Mouse (Mus musculus) forebrain, postnatal 0 days (tissue): ENCODE measurements around the gene Actr5. TPM values are rescaled to one million over a fixed set of nuclear protein-coding genes. Genes with fewer than 3 reads are reported as not detected.

Source experiments
- ATAC-seq: fragments of 200-750 bp; cut with Nextera tagmentation; 2 replicates; pipeline ENCODE4 v1.8.0; 2017; ENCODE audit warnings: mild to moderate bottlenecking, moderate library complexity
- DNase-seq: peaks from one replicate; pipeline ENCODE4 v3.0.0-alpha.2; 2015
- H3K27ac ChIP-seq: fragments of 300-500 bp; sonication (generic); 2 replicates; pipeline ENCODE4 v1.5.1; 2014; ENCODE audit warnings: low read depth, mild to moderate bottlenecking, antibody characterized with exemption, low read length, moderate library complexity, mixed read lengths
- H3K27me3 ChIP-seq: fragments of 300-500 bp; sonication (generic); 2 replicates; pipeline ENCODE4 v1.6.1; 2014; ENCODE audit warnings: mild to moderate bottlenecking, low read length, mixed read lengths; ENCODE audit not compliant: insufficient read depth
- H3K36me3 ChIP-seq: fragments of 300-500 bp; sonication (generic); 2 replicates; pipeline ENCODE4 v1.6.1; 2014; ENCODE audit warnings: mild to moderate bottlenecking, moderate library complexity; ENCODE audit not compliant: insufficient read depth
- H3K4me1 ChIP-seq: fragments of 300-500 bp; sonication (generic); 2 replicates; pipeline ENCODE4 v1.6.1; 2014; ENCODE audit warnings: antibody characterized with exemption; ENCODE audit not compliant: insufficient read depth
- H3K4me2 ChIP-seq: fragments of 300-500 bp; sonication (generic); 2 replicates; pipeline ENCODE4 v1.6.1; 2014; ENCODE audit warnings: low read depth, mild to moderate bottlenecking, moderate library complexity
- H3K4me3 ChIP-seq: fragments of 300-500 bp; sonication (generic); 2 replicates; pipeline ENCODE4 v1.5.1; 2014; ENCODE audit warnings: low read depth, low read length, mixed read lengths
- H3K9ac ChIP-seq: fragments of 300-500 bp; sonication (generic); 2 replicates; pipeline ENCODE4 v1.6.1; 2014; ENCODE audit warnings: mild to moderate bottlenecking
- H3K9me3 ChIP-seq: fragments of 300-500 bp; sonication (generic); 2 replicates; pipeline ENCODE4 v1.6.1; 2016; ENCODE audit warnings: low read length
- CTCF ChIP-seq: sonication (generic); IDR thresholded peaks from 2 replicates; pipeline ENCODE4 v1.5.1; 2016; ENCODE audit warnings: antibody characterized with exemption, control low read depth, low read depth
- WGBS: fragments of 180-500 bp; shearing (Covaris S2); extraction: QIAGEN DNeasy Blood & Tissue Kit; methylation state at CpG from one replicate; pipeline ENCODE4 v1.1.7; 2014; 5-methylcytosine and 5-hydroxymethylcytosine counted together
- microRNA counts: library from miRNA; unstranded; fragments of <30 nt; microRNA quantifications from one replicate; lab custom pipeline; 2015
- microRNA-seq, 2 experiments: library from miRNA; unstranded; fragments of <30 nt; microRNA quantifications; one replicate each; pipeline ENCODE4; 2016
- polyA plus RNA-seq: library from polyadenylated mRNA; unstranded; fragments of >200 nt; fragmentation: Nextera tagmentation; extraction: Ambion mirVana; gene quantifications from 2 replicates; pipeline ENCODE4 v1.2.1, GENCODE M21; 2015
- total RNA-seq: library from RNA; depleted of rRNA; stranded (reverse); fragments of >200 nt; gene quantifications from 2 replicates; pipeline ENCODE4 v1.2.3, GENCODE M21; 2014; rRNA removed

The Actr5 gene
- total and polyA plus RNA-seq, 2 experiments from 2014 or later = 8.2 to 30.8 TPM

DNA sequence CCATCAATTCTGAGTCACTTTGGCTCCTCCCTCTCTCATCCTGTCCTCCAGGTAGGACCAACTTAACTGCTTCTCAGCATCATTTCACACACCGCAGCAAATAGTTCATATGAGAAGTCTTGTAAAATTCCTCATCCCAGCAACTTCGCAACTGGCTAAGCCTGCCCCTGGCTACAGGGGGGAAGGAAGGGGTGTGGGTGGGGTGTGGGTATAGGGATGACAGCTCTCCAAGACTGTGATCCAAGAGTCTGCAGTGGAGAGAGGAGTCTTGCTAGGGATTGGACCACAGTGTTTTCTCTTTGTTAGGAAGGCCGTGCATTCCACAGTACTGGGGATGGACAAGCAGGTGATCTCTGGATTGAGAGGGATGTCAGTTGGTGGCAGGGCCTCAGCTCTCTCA, 60.2 kb downstream of the Actr5 start:
- WGBS = 76% methylated on average over 3 of the region's 3 CpGs
- peak; percentile 9; the same call in 1 of the 2 replicates for ATAC-seq
- no peak for DNase-seq
- no peaks in the 10 kb centered on the region for H3K36me3 ChIP-seq
- H3K27ac ChIP-seq = no peak overlapping the region
- H3K4me1 ChIP-seq = peaks cover 16% of the 10 kb centered on the region; the same call in 1 of the 2 replicates
- no peak for TF ChIP-seq CTCF
- no peaks in the 10 kb centered on the region for H3K27me3 ChIP-seq
- H3K9ac ChIP-seq = no peak overlapping the region
- H3K9me3 ChIP-seq = no peaks in the 10 kb centered on the region
- H3K4me3 ChIP-seq = no peak overlapping the region
- H3K4me2 ChIP-seq = no peak overlapping the region

- H3K9me3 ChIP-seq = no peaks in the 10 kb centered on the region
- DNase-seq (no peak), ATAC-seq (no peak)
- H3K9ac ChIP-seq = no peak overlapping the region
- no peak for TF ChIP-seq CTCF
- peaks cover 21% of the 10 kb centered on the region; the same call in 1 of the 2 replicates for H3K4me1 ChIP-seq
- 65% methylated on average over 2 of the region's 2 CpGs for WGBS
- no peaks in the 10 kb centered on the region for H3K27me3 ChIP-seq
- no peak overlapping the region for H3K4me2 ChIP-seq
- no peak overlapping the region for H3K27ac ChIP-seq
- no peaks in the 10 kb centered on the region for H3K36me3 ChIP-seq
- no peak overlapping the region for H3K4me3 ChIP-seq
Measured at GRCm38 (mm10) chr2:158686394-158686793, 61.7 kb downstream of the Actr5 start.

DNA sequence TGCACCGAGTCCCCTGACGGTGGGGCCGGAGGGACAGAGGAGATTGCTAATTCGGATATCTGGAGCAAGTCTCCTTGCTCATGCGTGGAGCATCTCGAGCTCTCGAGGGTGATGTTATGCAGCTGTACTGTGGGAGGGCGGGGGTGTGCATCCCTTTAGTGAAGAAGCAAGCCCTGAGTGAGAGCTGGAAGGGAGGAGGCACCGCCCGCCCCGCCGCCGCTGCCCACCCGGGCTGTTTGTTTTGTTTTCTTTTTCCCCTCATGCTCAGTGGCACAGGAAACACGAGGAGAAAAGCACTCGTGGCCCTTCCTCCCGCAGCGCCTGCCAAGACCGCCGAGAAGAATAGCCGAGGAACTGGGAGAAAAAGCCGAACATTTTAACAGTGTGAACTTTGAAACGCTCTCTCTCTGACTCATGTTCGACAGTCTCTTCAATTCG, 63.1 kb downstream of the Actr5 start:
- Histone ChIP-seq H3K4me2 (peak overlapping the region; percentile 11), H3K27me3 (no peaks in the 10 kb centered on the region), H3K9ac (no peak overlapping the region), H3K27ac (peak overlapping the region; percentile 17; the same call in 1 of the 2 replicates), H3K9me3 (no peaks in the 10 kb centered on the region), H3K36me3 (no peaks in the 10 kb centered on the region), H3K4me3 (no peak overlapping the region), H3K4me1 (peaks cover 23% of the 10 kb centered on the region; the same call in 1 of the 2 replicates)
- no peak for TF ChIP-seq CTCF
- 27% methylated on average over 25 of the region's 25 CpGs for WGBS
- peak; percentile 58 for DNase-seq
- peak; percentile 38; the same call in 1 of the 2 replicates for ATAC-seq

MicroRNAs encoded within 50 kb of the gene (microRNA counts, 519-probe panel; counts per million panel counts)
- microRNA mmu-miR-3474 (lab: Ali Mortazavi, UCI) = not detected

Small RNA genes lying within 50 kb of the gene (microRNA-seq; reads per million reads assigned to microRNA genes)
- 2.1 to 3.1 reads per million in 2 experiments for gene Mir3474

Other genes starting within 250 kb of the Actr5 start
- gene Snhg11, start 249.2 kb upstream of the Actr5 start, total RNA-seq = 68.4 and 142 TPM in 2 replicates
- gene Snhg11, start 249.2 kb upstream of the Actr5 start, polyA plus RNA-seq = 39.8 and 179 TPM in 2 replicates
- 45.2 and 55.5 TPM in 2 replicates for gene Ralgapb, start 215.0 kb upstream of the Actr5 start, total RNA-seq
- 10.5 and 16.6 TPM in 2 replicates for gene Ralgapb, start 215.0 kb upstream of the Actr5 start, polyA plus RNA-seq
- not detected in 2 replicates for gene Adig, start 122.3 kb upstream of the Actr5 start, total RNA-seq
- not detected in 2 replicates for gene Adig, start 122.3 kb upstream of the Actr5 start, polyA plus RNA-seq
- gene Arhgap40, start 112.1 kb upstream of the Actr5 start, total RNA-seq = 0.14 and 0.46 TPM in 2 replicates
- gene Arhgap40, start 112.1 kb upstream of the Actr5 start, polyA plus RNA-seq = 0.41 and 0.58 TPM in 2 replicates
- gene Slc32a1, start 14.1 kb upstream of the Actr5 start, total RNA-seq = 23.5 and 37.4 TPM in 2 replicates
- 7.4 and 10.8 TPM in 2 replicates for gene Slc32a1, start 14.1 kb upstream of the Actr5 start, polyA plus RNA-seq
- gene Ppp1r16b, start 40.5 kb downstream of the Actr5 start, total RNA-seq = 25.2 and 27.2 TPM in 2 replicates
- 23.1 and 28.4 TPM in 2 replicates for gene Ppp1r16b, start 40.5 kb downstream of the Actr5 start, polyA plus RNA-seq
- gene Fam83d, start 143.2 kb downstream of the Actr5 start, total RNA-seq = 5.8 and 6.3 TPM in 2 replicates
- 5.4 and 5.7 TPM in 2 replicates for gene Fam83d, start 143.2 kb downstream of the Actr5 start, polyA plus RNA-seq
- 26.2 and 29.2 TPM in 2 replicates for gene Dhx35, start 169.9 kb downstream of the Actr5 start, total RNA-seq
- 9.9 and 11.8 TPM in 2 replicates for gene Dhx35, start 169.9 kb downstream of the Actr5 start, polyA plus RNA-seq